Mouse (Mus musculus) forelimb bud, embryonic 11.5 days (tissue): ENCODE data around the gene Fa2h.

Source experiments
- DNase-seq: peaks from one replicate; pipeline ENCODE4 v3.0.0-alpha.2; 2012; ENCODE audit warnings: low read depth, low spot score

Gene Fa2h

GRCm38 (mm10) chr8:111393391-111394363 lies at the start of gene Fa2h:
Gene Fa2h (minus strand): TSS chr8:111393824.
- peak; percentile 77 for DNase-seq

- DNase-seq: peak; percentile 80
Measured at GRCm38 (mm10) chr8:111439189-111439588, 45.6 kb upstream of the Fa2h start.

GRCm38 (mm10) chr8:111435071-111435828 lies 41.6 kb upstream of the Fa2h start:
- no peak for DNase-seq

- DNase-seq: no peak
Measured at GRCm38 (mm10) chr8:111424646-111425045, 31.0 kb upstream of the Fa2h start.

- no peak for DNase-seq
Measured at GRCm38 (mm10) chr8:111424181-111424580, 30.6 kb upstream of the Fa2h start.

GRCm38 (mm10) chr8:111422614-111423013 lies 29.0 kb upstream of the Fa2h start:
- no peak for DNase-seq

GRCm38 (mm10) chr8:111419171-111419570 lies 25.5 kb upstream of the Fa2h start:
- DNase-seq: no peak

GRCm38 (mm10) chr8:111418601-111419000 lies 25.0 kb upstream of the Fa2h start:
- no peak for DNase-seq

GRCm38 (mm10) chr8:111417222-111417621 lies 23.6 kb upstream of the Fa2h start:
- no peak for DNase-seq

- DNase-seq: no peak
Measured at GRCm38 (mm10) chr8:111403391-111403790, 9.8 kb upstream of the Fa2h start.

GRCm38 (mm10) chr8:111391268-111391667 lies 2.4 kb downstream of the Fa2h start:
- DNase-seq: no peak

- no peak for DNase-seq
Measured at GRCm38 (mm10) chr8:111390837-111391236, 2.8 kb downstream of the Fa2h start.

- DNase-seq: no peak
Measured at GRCm38 (mm10) chr8:111389581-111389980, 4.0 kb downstream of the Fa2h start.

GRCm38 (mm10) chr8:111385915-111386314 lies 7.7 kb downstream of the Fa2h start:
- DNase-seq: no peak

GRCm38 (mm10) chr8:111384628-111385027 lies 9.0 kb downstream of the Fa2h start:
- DNase-seq: no peak

GRCm38 (mm10) chr8:111375192-111375591 lies 18.4 kb downstream of the Fa2h start:
- DNase-seq: no peak

GRCm38 (mm10) chr8:111369711-111370110 lies 23.9 kb downstream of the Fa2h start:
- no peak for DNase-seq

GRCm38 (mm10) chr8:111367350-111367749 lies 26.3 kb downstream of the Fa2h start:
- no peak for DNase-seq

- DNase-seq: no peak
Measured at GRCm38 (mm10) chr8:111366610-111367234, 26.9 kb downstream of the Fa2h start.

GRCm38 (mm10) chr8:111363489-111363888 lies 30.1 kb downstream of the Fa2h start:
- no peak for DNase-seq

- DNase-seq: no peak
Measured at GRCm38 (mm10) chr8:111360579-111361209, 32.9 kb downstream of the Fa2h start.

- no peak for DNase-seq
Measured at GRCm38 (mm10) chr8:111359936-111360335, 33.7 kb downstream of the Fa2h start.
